Mouse (Mus musculus): Measurements from ENCODE around the gene Fbxl17.

Fbxl17 gene

DNA sequence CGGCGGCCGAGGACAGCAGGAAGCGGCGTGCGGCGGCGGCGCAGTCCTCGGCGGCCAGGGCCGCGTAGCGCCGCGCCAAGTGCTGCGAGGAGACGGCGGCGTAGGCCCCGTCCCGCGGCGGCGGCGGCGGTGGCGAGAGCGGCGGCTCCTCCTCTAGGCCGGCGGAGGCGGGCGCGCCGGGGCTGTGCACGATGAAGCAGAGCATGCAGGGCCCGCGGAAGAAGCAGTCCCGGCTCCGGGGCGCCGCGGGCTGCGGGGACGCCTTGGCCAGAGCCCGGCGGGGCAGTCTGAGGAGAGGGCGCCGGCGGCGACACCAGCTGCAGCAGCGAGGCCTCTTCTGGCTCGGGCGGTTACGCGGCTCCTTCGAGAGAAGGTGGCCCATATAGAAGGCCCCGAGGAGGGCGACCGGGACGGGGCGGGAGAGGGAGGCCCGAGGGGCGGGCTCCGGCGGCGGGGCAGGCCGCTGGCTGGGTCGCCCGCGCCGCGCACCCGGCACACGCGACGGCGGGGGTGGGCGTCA is at the start of gene Fbxl17:
Gene Fbxl17, minus strand, starts transcription at position 382 of the 520 bp plus-strand sequence.
- DNase-seq, result peak; percentile 81 to 84

- DNase-seq, result peak in 1 of 2 experiments; percentile 29
Observed at GRCm38 (mm10) chr17:63547465-63547864, 47.6 kb upstream of the Fbxl17 start.

- no peak for DNase-seq
Observed at GRCm38 (mm10) chr17:63534576-63535265, 34.9 kb upstream of the Fbxl17 start.

DNA sequence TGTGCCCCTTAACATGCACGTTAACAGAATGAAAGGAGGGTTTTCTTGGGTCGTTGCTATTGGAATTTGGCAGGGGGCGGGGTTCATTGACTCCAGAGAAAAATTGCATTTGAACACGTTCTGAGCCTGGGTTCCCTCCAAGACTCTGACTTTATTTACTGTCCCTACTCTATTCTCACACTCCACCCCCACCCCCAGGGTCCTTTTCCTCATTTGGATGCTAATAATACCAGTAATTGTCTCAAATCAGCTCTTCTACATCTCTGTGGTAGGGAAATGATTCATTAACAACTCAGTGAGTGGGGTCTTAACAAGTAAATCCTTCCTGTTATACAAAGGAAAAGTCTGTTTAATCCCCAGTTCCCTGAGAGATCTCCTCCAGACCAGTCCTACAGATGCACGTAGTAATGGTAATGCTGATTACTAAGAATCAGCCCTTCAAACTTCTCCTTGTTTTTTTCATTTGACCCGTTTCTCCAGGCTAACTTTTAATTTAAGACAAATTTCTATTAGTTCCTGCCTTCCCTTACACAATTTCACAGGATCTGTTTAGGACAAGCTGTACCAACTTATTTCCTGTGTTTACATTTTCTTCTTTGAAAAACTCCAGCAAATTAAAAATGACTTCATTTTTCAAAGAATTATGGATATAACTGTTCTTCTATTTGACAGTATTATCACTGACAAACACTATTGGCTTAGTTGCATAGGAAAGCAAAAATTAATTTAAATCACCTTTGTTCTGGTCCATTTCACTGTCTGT is 33.4 kb upstream of the Fbxl17 start:
- DNase-seq, result no peak

DNA sequence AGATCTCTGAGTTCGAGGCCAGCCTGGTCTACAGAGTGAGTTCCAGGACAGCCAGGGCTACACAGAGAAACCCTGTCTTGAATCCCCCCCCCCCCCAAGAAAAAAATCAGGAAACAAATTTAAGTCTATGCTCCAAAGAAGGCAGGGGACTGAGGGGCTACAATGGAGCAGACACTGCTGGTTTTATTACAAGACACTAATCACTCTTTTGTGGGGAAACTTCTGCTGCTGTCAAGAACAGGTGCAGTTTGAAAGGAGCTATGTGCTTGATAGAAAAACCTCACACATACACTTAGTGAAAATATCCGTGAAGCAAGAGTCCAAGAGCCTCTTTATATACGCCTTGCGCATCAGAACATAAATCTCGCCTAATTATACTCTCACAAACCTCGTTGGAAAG is 29.7 kb upstream of the Fbxl17 start:
- no peak for DNase-seq

GRCm38 (mm10) chr17:63520691-63521090 is 20.9 kb upstream of the Fbxl17 start:
- no peak for DNase-seq

GRCm38 (mm10) chr17:63510451-63510850 is 10.6 kb upstream of the Fbxl17 start:
- no peak for DNase-seq

GRCm38 (mm10) chr17:63501091-63501490 is 1.3 kb upstream of the Fbxl17 start:
- DNase-seq, result no peak

- peak; percentile 87 to 88 for DNase-seq
Observed at GRCm38 (mm10) chr17:63500156-63500834, 478 bp upstream of the Fbxl17 start.

GRCm38 (mm10) chr17:63498717-63499635 is 841 bp downstream of the Fbxl17 start:
- peak in 1 of 2 experiments; percentile 69 for DNase-seq

- no peak for DNase-seq
Observed at GRCm38 (mm10) chr17:63498182-63498716, 1.6 kb downstream of the Fbxl17 start.

GRCm38 (mm10) chr17:63497206-63497731 is 2.5 kb downstream of the Fbxl17 start:
- DNase-seq, result no peak

DNA sequence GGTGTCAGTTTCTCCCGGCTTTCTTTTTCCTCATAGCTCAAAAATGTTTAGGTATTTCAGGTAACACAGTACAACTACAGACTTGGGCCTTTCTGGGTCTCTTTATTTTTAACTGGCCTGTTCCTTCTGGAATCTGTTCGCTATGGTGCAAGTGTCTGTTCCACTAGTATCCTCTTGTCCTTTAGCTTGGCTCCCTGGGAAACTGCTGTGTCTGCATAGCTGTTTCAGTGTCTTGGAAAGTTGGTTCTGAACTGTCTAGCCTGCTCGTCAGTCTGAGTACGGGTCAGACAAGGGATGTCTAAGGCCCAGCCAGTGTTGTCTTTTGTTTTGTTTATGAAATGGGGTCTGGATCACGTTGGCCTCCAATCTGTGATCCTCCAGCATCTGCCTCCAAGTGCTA is 3.7 kb downstream of the Fbxl17 start:
- no peak for DNase-seq

DNA sequence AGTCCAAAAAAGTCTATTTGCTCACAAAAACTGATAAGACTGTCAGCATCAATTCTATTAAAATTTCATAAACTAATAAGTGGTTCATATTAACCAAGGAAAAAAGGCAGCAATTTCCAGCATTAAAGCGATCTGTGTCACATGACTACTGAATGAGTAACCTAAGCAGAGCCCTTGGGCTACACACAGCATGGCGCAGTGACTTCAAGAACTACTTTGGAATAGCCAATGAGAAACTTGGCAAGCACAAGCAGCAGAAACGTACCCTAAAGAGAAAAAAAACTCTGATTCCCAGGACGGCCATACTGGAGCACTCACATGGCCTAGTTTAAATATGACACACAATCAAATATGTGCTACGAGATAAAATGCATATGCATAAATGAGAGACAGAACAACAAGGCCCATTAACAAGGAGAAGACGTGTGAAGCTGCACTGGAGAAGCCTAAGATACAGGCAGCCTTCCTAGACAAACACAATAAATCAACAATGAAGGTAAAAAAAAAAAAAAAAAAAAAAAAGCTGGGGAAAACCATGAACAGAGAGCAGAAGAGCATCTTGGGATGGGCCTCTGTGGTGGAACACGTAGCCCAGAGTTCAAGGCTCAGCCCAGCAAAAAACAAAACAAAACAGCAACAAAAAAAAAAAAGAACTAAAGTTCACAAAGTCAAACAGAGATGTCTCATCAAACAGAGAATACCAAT is 5.8 kb downstream of the Fbxl17 start:
- no peak for DNase-seq

- DNase-seq, result peak; percentile 45 to 68
Observed at GRCm38 (mm10) chr17:63493274-63493673, 6.5 kb downstream of the Fbxl17 start.

GRCm38 (mm10) chr17:63492665-63493273 is 7.0 kb downstream of the Fbxl17 start:
- no peak for DNase-seq

- no peak for DNase-seq
Observed at GRCm38 (mm10) chr17:63489525-63489924, 10.3 kb downstream of the Fbxl17 start.

DNA sequence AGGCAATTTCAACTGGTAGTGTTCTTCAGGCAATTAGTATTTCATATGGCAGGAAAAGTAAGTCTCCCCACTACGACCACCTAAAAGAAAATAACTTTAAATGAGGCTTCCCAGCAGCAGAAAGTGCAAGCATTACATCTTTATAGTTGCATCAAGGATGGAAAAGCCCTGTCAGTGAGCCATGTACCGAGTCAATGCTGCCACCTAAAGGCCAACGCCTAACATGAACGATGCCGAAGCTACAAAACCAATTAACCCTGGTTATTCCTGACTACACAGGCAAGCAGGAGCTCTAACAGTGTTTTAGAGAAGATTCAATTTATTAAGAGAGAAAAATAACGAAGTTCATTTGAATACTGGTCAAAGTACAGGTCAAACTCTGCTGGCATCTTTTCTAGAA is 32.0 kb downstream of the Fbxl17 start:
- peak; percentile 60 to 76 for DNase-seq

- DNase-seq, result peak; percentile 29 to 56
Observed at GRCm38 (mm10) chr17:63465239-63465638, 34.6 kb downstream of the Fbxl17 start.

- no peak for DNase-seq
Observed at GRCm38 (mm10) chr17:63462512-63462911, 37.3 kb downstream of the Fbxl17 start.
